Mouse (Mus musculus) ovary, postnatal 36 days (tissue): ENCODE results near the gene Sh2d5.

Experiments
- DNase-seq: peaks from one replicate; pipeline ENCODE4 v3.0.0; 2022; ENCODE audit warnings: low spot score, mixed read lengths

Sh2d5 gene

DNA sequence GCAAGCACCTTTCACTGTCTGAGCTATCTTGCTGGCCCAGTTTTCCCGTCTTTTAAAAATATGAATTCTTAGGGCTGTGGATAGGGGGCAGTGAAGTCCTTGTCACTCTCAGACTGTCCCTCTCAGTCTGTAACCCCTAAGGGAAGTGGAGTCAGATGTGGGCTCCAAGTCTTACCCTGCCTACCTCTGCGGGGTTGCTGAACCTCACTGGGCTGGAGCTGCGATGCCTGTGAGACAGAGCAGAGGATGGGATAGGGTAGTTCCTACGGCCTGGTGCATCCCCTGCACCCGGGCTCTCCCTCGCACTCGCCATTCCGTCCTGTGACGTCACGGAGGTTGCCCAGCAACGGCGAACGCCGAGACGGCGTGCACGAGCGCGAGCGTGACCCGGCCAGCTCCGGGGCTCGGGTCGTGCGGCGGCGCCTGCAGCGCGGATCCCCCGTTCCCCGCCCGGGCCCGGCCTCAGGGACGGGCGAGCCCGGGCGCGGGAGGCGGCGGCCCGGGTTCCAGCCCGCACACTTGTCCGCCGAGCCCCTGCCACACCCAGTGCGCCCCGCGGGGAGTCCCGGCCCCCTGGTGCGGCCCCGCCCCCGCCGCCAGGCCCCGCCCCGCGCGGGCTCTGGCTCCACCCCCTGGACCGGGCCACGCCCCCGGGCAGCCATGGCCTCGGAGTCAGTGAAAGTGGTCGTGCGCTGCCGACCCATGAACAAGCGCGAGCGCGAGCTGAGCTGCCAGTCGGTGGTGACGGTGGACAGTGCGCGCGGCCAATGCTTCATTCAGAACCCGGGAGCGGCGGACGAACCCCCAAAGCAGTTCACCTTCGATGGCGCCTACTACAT lies 11.9 kb downstream of the Sh2d5 start:
- DNase-seq: peak; percentile 89

DNA sequence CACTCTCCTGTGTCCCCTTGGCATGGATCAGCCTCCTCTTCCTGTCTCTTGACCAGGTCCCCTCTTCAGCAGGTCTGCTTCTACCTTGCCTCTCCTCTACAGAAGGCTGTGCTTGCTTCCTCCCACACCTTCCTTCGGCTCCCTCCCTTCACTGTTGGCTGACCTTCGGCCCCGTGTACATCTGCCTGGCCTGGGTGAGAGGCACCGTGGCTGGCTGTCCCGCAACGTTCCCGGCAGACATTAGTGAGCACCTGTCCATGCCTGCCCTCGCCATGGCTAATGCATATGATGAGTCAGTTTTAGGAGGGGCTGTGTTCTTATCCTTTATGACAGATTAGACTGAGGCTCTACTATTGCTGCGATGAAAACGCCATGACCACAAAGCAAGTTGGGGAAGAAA lies 17.7 kb downstream of the Sh2d5 start:
- no peak for DNase-seq

DNA sequence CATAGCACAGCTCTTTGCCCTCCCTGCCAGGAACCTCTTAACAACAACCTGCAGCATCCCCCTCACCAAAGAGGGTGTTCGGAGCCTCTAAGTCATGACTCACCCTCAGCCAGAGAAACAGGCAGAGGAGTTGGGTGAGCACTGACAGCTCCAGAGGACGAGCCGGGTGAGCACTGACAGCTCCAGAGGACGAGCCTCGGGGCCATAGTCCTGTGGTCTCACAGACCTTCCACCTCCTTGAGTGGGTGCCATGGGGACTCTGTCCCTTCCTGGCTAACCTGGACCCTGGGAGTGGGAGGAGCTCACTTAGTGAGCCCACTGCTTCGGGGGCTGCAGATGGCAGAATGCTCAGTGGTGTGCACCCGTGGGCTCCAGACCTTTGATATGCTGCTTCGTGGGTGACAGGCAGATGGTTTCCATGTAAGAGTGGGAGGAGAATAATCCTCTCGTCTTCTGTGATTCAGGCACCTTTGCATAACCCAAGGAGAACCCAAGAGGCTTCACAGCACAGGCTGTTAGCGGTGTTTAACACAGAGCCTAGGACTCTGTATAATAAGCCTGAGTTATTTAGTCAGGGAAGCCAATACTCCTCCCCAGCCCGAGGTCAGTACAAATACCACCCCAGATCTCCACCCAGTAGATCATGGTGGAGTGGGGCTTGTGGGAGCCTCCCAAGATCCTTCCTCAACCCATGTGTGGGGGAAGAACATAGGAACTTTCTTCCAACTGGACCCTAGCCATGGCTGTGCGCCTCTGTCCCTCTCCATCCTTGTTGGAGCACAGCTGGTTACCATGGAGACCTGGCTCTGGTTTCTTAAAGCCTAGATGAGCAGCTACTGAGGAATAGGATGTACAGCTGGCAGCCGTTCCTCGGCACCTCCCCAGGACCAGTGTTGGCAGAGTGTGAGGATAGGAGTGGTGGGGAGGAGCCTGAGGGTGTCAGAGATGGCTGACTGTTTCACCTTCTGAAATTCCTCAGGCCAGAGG lies 22.1 kb downstream of the Sh2d5 start:
- DNase-seq: no peak

DNA sequence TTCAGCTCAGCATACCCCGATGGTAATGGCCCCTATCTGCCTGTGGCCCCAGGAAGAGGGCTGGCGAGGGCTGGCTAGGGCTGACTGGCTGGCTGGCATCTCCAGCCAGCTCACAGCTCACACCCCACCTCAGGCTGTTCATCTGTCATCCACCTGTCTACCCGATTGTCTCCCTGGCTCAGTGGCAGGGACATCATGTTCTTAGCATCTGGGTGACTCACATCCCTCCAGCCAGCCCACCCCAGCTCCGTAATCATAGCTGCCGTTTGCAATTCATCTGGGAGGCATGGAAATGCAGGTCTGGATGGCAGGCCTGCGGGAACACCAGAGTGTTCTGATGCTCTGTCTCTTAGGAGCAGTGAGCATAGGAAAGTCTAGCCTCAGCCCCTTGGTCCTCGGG lies 28.1 kb downstream of the Sh2d5 start:
- no peak for DNase-seq

DNA sequence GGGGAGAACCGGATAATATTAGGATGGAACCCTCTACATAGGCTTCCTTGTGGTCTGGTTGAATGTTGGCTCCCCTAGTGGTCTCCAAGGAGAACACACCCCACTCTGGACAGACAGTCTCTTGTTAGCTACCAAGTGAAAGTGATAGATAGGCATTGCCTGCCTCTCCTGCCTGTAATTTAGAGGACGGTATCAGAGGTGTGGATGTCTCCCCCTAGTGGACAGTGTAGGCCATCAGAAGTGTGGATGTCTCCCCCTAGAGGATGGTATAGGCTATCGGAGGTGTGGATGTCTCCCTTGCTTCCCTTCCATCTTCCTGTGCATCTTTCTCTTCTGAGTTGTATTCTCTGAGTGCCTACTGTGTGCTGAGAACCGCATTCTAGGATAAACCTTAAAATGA lies 32.6 kb downstream of the Sh2d5 start:
- peak; percentile 26 for DNase-seq

DNA sequence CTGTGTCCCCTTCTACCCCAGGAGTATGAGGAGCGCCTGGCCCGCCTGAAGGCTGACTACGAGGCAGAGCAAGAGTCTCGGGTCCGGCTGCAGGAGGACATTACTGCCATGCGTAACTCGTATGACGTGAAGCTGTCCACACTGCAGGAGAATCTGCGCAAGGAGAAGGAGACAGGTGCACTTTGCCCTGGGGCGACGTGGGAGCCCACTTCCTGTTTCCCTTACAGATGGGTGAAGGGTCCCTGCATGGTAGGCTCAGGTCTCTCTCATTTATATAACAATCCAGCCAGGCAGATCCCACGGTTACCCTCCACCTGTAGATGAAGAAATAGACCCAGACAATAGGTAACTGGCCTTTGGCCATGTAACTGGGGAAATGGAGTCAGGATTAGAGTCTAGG lies 36.2 kb downstream of the Sh2d5 start:
- no peak for DNase-seq

DNA sequence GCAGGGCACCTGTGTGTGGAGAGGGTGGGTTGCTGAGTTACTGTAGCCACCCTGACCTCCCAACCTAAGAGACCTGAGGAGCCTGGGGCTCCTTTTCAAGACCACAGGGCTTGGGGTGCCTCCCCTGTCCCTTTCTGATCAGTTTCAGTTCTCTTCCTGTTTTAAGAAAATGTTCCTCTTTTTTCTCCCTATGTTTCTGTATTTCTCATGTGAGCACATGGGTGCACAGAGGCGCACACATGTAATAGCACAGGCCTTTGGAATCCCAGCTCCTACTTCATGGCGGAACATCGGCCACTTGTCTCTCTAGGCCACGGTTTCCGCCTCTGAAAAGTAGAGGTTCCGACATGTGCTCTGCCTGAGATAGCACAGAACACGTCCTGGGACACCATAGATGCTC lies 38.5 kb downstream of the Sh2d5 start:
- no peak for DNase-seq

DNA sequence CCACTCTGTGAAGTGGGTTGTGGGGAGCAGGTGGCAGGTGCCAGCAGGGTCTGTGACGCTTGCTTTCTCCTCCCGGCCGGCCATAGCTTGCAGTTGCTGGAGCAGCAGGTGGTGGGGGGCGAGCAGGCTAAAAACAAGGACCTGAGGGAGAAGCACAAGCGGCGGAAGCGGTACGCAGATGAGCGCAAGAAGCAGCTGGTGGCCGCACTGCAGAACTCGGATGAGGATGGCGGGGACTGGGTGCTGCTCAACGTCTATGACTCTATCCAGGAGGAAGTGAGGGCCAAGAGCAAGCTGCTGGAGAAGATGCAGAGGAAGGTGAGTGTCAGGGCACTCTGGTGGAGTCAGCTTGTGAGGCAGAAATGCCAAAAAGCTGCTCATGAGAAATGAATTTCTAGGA lies 41.8 kb downstream of the Sh2d5 start:
- DNase-seq: no peak

DNA sequence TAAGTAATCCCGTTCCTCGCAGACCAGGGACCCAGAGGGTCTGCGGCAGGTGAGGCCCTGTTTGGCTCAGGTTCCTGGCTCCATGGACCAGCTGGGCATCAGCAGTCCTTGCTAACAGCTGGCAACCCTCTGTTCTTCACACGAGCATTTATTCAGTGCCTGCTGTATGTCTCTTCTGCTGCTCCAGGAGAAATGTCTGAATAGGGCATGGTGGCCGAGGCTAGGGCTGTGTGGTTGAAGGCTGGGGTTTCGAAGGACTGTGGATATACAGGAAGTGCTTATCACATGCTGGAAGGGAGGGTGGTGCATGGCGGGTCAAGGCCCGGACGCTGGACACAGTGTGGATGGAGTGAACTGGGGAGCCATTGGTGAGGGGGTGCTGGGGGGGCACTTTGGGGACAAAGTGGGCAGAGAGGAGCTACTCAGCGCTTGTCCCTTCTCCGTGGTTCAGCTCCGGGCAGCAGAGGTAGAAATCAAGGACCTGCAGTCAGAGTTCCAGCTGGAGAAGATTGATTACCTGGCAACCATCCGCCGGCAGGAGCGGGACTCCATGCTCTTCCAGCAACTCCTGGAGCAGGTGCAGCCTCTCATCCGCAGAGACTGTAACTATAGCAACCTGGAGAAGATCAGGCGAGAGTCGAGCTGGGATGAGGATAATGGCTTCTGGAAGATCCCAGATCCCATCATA lies 43.2 kb downstream of the Sh2d5 start:
- DNase-seq: no peak

DNA sequence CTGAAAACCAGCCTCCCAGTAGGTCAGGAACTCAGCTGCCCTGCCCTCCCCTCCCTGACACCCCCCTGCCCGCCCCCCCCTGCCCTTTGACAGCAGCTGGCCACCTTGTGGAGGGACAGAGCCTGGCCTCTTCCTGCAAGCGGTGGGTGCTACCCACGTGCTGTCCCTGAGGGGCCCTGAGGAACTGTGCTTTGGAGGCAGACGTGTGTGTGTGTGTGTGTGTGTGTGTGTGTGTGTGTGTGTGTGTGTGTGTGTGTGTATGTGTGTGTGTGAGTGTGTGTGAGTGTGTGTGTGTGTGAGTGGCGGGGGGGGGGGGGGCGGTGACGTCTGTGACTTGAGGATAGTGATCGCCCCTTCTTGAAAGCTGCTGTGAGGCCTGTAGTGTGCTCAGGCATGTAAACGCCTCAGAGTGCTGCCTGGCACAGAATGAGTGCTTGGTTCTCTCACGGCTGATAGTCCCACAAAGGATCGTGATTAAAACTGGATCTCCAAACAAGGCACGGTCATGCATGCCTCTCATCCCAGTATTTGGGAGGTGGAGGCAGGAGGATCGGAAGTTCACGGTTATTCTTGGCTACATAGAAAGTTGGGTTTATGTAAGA lies 43.8 kb downstream of the Sh2d5 start:
- no peak for DNase-seq

DNA sequence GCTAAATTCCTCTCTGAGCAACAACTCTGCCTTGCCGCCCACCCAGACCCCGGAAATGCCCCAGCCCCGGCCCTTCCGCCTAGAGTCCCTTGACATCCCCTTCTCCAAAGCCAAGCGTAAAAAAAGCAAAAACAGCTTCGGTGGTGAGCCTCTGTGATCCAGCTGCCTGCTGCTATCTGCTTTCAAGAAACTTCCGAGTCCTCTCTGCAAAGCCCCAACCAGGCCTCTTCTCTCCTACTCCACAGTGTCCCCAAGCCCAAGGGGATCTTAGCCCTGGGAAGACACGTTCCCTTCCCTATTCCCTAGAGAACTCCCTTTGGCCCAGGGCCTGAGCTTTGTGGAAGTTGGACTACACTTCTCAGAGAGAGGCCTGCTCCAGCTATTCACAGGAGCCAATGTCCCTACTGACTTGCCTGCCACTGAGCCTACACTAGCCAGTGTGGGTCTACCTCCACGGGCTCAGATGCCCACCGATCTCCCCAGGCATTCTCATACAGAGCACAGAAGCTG lies 51.1 kb downstream of the Sh2d5 start:
- no peak for DNase-seq

DNA sequence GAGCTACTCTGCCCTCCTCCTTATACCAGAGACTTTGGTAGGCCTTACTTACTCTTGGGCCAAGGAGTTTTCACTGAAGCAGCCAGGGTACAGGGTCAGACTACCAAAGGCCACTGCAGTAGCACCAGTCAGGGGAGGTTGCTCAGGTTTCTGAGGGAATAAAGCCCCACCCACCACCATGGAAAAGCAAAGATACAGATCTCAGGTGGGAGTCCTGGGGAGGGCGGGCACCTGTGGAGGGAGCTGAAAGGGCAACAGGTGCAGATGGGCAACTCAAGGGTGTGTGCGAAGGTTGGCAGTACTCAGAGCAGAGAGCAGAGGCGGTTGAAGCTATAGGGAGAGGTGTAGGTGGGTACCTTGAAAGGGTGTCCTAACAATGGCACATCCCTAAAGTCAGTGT lies 52.8 kb downstream of the Sh2d5 start:
- no peak for DNase-seq

DNA sequence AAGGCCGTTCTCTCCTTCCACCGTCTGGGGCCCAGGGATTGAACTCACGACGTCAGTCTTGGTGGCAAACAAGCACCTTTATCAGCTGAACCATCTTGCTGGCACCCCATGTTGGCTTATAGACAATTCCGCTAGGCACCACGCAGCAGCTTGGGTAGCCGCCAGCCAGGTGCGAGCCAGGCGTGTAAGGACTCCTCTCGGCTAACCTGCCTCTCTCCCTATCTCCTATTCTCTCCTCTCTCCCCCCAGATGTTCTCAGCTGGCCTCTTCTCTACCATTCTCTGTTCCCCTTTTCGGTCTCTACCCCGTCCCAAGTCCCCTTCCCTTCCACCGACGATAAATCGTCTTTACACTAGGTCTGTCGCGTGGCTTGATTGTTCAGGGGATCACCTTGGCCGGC lies 53.5 kb downstream of the Sh2d5 start:
- DNase-seq: no peak

DNA sequence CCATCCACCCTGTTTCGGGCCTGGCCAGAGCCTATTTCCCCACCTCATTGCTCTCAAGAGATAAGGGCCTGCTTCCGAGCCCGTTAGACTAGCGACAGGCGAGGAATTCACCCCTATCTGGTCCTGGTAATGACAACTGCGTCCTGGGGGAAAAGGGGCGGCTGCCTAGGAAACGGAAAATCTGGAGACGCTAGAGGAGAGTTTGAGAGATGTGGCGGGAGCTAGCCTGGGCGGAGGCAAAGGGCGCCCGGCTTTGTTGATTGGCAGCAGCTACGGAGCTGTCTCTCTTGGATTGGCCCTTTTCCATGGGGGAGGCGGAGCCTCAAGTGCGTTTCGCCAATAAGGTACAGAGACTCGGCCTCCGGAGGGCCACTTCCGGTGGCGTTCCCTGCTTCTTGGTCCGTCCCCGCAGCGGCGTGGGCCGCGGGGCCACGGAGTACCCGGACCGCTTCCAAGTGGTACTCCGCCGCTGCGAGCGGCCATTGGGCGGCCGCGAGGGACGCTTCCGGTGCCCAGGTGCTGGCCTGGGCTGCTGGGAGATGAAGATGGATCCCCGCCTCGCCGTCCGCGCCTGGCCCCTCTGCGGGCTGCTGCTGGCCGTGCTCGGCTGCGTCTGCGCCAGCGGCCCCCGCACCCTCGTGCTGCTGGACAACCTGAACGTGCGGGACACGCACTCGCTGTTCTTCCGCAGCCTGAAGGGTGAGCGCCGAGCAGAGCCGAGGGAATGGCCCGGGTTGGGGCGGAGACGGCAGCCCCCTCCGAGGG lies 54.3 kb downstream of the Sh2d5 start, which contains the start of gene Ddost:
Ddost (plus strand) TSS at position 391 of the 765 bp plus-strand sequence.
- DNase-seq: peak; percentile 96

DNA sequence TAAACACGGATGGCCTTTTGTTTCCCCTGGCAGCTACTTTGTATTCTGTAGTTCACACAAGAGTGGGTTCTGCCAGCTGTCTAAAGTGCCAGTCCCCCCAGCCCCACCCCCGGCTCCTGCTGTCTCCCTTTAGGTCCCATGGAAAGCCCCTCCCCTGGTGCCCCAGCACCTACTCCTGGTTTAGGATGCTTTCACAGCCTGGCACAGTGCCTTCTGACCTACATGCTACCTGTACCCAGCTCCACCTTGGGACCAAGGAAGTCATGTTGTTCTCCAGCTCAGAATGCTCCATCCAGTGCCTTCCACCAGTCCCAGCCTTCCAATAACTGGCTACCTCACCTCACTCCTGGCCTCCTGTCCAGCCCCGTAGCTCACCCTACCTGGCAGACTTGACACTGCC lies 56.8 kb downstream of the Sh2d5 start:
- DNase-seq: no peak

DNA sequence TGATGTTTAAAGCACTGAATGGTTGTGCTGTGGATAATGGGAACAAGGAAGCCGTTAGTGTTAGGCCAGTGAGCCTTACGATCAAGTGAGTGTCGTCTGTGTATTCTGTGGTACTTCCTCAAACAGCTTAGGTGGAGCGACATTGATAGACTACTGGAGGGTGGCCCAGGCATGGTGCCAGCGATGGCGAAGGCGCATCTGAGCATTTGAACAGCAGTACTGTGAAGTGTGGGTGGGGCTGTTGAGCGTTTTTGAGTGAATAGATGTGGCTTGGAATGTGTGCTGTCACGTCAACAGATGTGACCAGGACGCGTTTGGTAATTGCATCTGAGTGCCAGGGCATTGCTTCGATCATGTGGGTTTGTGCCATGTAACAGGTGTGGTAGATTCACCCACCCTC lies 57.5 kb downstream of the Sh2d5 start:
- DNase-seq: no peak

DNA sequence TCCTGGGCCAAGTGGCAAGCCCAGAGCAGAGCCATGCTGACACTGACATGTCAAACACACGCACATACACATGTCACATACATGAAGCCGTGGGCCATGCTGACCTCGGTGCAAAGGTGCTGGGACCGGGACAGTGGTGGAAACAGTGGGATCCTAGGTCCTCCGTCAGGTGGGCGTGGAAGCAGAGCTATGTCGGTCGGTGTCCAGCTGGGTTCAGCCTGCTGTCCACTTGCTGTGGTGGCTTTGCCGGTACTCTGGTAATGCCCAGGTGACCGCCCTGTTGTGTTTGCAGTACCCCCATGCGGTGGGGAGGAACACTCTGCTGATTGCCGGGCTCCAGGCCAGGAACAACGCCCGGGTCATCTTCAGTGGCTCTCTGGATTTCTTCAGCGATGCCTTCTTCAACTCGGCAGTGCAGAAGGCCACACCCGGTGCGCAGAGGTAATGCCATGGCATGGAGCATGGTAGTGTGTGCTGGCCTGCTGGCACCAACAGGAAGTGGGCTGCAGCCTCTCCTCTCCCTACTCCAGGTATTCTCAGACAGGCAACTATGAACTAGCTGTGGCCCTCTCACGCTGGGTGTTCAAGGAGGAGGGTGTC lies 60.2 kb downstream of the Sh2d5 start:
- no peak for DNase-seq
